Mouse (Mus musculus): ENCODE data around the gene Dab2. TPM values are rescaled to one million over a fixed set of nuclear protein-coding genes. Genes with fewer than 3 reads are reported as not detected.

Gene Dab2
- polyA plus RNA-seq, 1 experiment from 2014 or later, result 51.2 TPM

GRCm38 (mm10) chr15:6402433-6402832, 102.8 kb downstream of the Dab2 start:
- 45% methylated on average over 2 of the region's 2 CpGs for WGBS
- Histone ChIP-seq H3K9me3 (no peaks in the 10 kb centered on the region), H3K36me3 (no peaks in the 10 kb centered on the region), H3K9ac (no peak overlapping the region), H3K27me3 (replicated peaks) (no peaks in the 10 kb centered on the region), H3K4me1 (replicated peaks) (no peaks in the 10 kb centered on the region), H3K4me3 (replicated peaks) (no peak overlapping the region), H3K4me2 (replicated peaks) (no peak overlapping the region), H3K27ac (no peak overlapping the region)
- ATAC-seq, result no peak

DNA sequence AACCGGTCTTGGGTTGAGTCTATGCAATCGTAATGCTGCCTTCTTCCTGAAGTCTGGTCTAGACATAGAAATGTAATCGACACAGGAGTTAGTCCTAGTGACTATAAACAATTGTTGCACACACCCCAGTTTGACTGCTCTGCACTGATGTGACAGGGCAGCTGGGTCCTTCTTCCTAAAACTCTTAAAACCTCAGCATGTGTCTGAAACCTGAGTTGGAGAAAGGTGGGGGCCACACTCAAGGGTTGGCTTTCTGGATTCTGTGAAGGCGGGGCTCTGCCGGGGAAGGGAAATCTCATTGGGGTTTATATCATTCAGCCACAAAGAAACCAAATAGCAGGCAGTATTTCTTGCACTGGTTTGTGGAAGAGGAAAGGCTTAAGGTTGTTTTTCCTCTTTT, 104.6 kb downstream of the Dab2 start:
- no peaks in the 10 kb centered on the region for H3K36me3 ChIP-seq
- H3K27ac ChIP-seq, result no peak overlapping the region
- no peaks in the 10 kb centered on the region for H3K9me3 ChIP-seq
- no peak overlapping the region for H3K9ac ChIP-seq
- no peak overlapping the region for H3K4me3 ChIP-seq (replicated peaks)
- WGBS, result 71% methylated on average over 5 of the region's 5 CpGs
- ATAC-seq, result no peak
- no peak overlapping the region for H3K4me2 ChIP-seq (replicated peaks)
- H3K4me1 ChIP-seq (replicated peaks), result no peaks in the 10 kb centered on the region
- no peaks in the 10 kb centered on the region for H3K27me3 ChIP-seq (replicated peaks)

DNA sequence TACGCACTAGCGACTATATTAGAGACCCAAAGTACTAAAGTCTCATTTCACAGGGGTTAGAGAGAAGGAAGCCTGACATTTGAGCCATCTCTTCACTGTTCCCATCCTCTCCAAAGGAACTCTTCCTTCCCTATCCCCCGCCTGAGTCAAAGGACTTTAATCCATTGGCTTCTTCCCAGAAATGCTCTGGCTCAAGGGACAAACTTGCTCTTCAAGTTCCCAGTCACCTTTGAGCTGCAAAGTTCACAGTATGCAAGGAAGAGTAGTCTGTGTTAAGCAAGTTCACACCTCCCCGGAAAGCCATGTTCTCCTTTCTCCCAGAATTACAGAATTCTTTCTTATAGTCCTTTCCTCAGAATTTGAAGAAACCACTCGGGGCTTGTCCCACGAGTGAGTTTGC, 107.2 kb downstream of the Dab2 start:
- Histone ChIP-seq H3K4me1 (replicated peaks) (no peaks in the 10 kb centered on the region), H3K4me3 (replicated peaks) (no peak overlapping the region), H3K9ac (no peak overlapping the region), H3K9me3 (no peaks in the 10 kb centered on the region), H3K27ac (no peak overlapping the region), H3K36me3 (no peaks in the 10 kb centered on the region), H3K27me3 (replicated peaks) (no peaks in the 10 kb centered on the region), H3K4me2 (replicated peaks) (no peak overlapping the region)
- peak; percentile 39; the same call in 1 of the 2 replicates for ATAC-seq
- 88% methylated on average over 6 of the region's 6 CpGs for WGBS

- ATAC-seq, result no peak
- H3K4me2 ChIP-seq (replicated peaks), result no peak overlapping the region
- no peak overlapping the region for H3K27ac ChIP-seq
- no peaks in the 10 kb centered on the region for H3K4me1 ChIP-seq (replicated peaks)
- 86% methylated on average over 8 of the region's 8 CpGs for WGBS
- no peaks in the 10 kb centered on the region for H3K36me3 ChIP-seq
- H3K9ac ChIP-seq, result no peak overlapping the region
- H3K9me3 ChIP-seq, result no peaks in the 10 kb centered on the region
- H3K27me3 ChIP-seq (replicated peaks), result no peaks in the 10 kb centered on the region
- H3K4me3 ChIP-seq (replicated peaks), result no peak overlapping the region
Measured at GRCm38 (mm10) chr15:6409031-6409430, 109.4 kb downstream of the Dab2 start.

GRCm38 (mm10) chr15:6410161-6410560, 110.6 kb downstream of the Dab2 start:
- 69% methylated on average over 3 of the region's 3 CpGs for WGBS
- ATAC-seq, result no peak
- Histone ChIP-seq H3K36me3 (no peaks in the 10 kb centered on the region), H3K9ac (no peak overlapping the region), H3K27me3 (replicated peaks) (no peaks in the 10 kb centered on the region), H3K27ac (no peak overlapping the region), H3K4me2 (replicated peaks) (no peak overlapping the region), H3K4me3 (replicated peaks) (no peak overlapping the region), H3K9me3 (no peaks in the 10 kb centered on the region), H3K4me1 (replicated peaks) (no peaks in the 10 kb centered on the region)

GRCm38 (mm10) chr15:6411334-6411733, 111.7 kb downstream of the Dab2 start:
- Histone ChIP-seq H3K4me3 (replicated peaks) (no peak overlapping the region), H3K9me3 (no peaks in the 10 kb centered on the region), H3K27me3 (replicated peaks) (no peaks in the 10 kb centered on the region), H3K4me1 (replicated peaks) (no peaks in the 10 kb centered on the region), H3K36me3 (no peaks in the 10 kb centered on the region), H3K9ac (no peak overlapping the region), H3K4me2 (replicated peaks) (no peak overlapping the region), H3K27ac (no peak overlapping the region)
- WGBS, result 77% methylated on average over 6 of the region's 6 CpGs
- no peak for ATAC-seq

- Histone ChIP-seq H3K36me3 (no peaks in the 10 kb centered on the region), H3K27me3 (replicated peaks) (no peaks in the 10 kb centered on the region), H3K9ac (no peak overlapping the region), H3K4me1 (replicated peaks) (no peaks in the 10 kb centered on the region), H3K9me3 (no peaks in the 10 kb centered on the region), H3K4me2 (replicated peaks) (no peak overlapping the region), H3K27ac (no peak overlapping the region), H3K4me3 (replicated peaks) (no peak overlapping the region)
- 82% methylated on average over 5 of the region's 5 CpGs for WGBS
- no peak for ATAC-seq
Measured at GRCm38 (mm10) chr15:6415317-6415716, 115.7 kb downstream of the Dab2 start.

- H3K4me2 ChIP-seq (replicated peaks), result no peak overlapping the region
- no peaks in the 10 kb centered on the region for H3K9me3 ChIP-seq
- H3K4me1 ChIP-seq (replicated peaks), result 0 out of 2 replicates have a peak, but pooled peaks cover 3% of the 10 kb centered on the region
- peaks cover 10% of the 10 kb centered on the region for H3K36me3 ChIP-seq
- ATAC-seq, result no peak
- no peak overlapping the region for H3K9ac ChIP-seq
- 0 out of 2 replicates have a peak overlapping the region, but pooled peaks have one; percentile 22 for H3K27ac ChIP-seq
- H3K27me3 ChIP-seq (replicated peaks), result no peaks in the 10 kb centered on the region
- WGBS, result 84% methylated on average over 7 of the region's 7 CpGs
- H3K4me3 ChIP-seq (replicated peaks), result no peak overlapping the region
Measured at GRCm38 (mm10) chr15:6431777-6432176, 132.2 kb downstream of the Dab2 start.

DNA sequence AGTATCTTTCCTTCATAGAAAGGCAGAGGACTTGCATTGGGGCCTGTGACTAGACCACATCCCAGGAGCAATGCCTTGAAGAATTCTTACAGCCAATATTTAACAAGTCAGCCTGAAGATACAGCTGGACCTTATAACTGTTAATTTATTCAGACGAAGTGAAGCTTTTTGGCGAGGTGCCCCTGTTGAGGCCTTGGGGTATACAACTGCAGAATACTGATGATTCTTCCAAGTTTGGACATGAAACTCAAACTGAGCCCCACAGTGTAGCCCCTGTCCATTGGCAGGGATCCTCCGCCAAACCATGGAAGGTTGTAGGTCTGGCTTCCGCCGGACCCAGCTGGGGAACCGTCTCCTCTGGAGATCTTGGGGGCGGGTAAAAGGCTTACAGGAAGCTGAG, 132.8 kb downstream of the Dab2 start:
- peaks cover 10% of the 10 kb centered on the region for H3K36me3 ChIP-seq
- no peaks in the 10 kb centered on the region for H3K27me3 ChIP-seq (replicated peaks)
- no peaks in the 10 kb centered on the region for H3K9me3 ChIP-seq
- ATAC-seq, result peak; percentile 85
- 0 out of 2 replicates have a peak, but pooled peaks cover 3% of the 10 kb centered on the region for H3K4me1 ChIP-seq (replicated peaks)
- 52% methylated on average over 7 of the region's 7 CpGs for WGBS
- H3K4me2 ChIP-seq (replicated peaks), result no peak overlapping the region
- H3K9ac ChIP-seq, result no peak overlapping the region
- peak overlapping the region; percentile 22; the same call in 1 of the 2 replicates for H3K27ac ChIP-seq
- H3K4me3 ChIP-seq (replicated peaks), result no peak overlapping the region

DNA sequence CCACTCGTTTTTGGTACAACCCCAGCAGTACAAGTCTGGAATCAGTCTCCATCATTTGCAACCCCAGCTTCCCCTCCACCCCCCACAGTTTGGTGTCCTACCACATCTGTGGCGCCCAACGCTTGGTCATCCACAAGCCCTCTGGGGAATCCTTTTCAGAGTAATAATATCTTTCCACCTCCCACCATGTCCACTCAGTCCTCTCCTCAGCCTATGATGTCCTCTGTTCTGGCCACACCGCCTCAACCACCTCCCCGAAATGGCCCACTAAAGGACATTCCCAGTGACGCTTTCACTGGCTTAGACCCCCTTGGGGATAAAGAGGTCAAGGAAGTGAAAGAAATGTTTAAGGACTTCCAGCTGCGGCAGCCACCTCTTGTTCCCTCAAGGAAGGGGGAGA, 135.7 kb downstream of the Dab2 start:
- no peaks in the 10 kb centered on the region for H3K9me3 ChIP-seq
- no peaks in the 10 kb centered on the region for H3K27me3 ChIP-seq (replicated peaks)
- H3K36me3 ChIP-seq, result peaks cover 7% of the 10 kb centered on the region
- no peak overlapping the region for H3K27ac ChIP-seq
- 91% methylated on average over 7 of the region's 7 CpGs for WGBS
- H3K4me1 ChIP-seq (replicated peaks), result 0 out of 2 replicates have a peak, but pooled peaks cover 3% of the 10 kb centered on the region
- H3K9ac ChIP-seq, result no peak overlapping the region
- no peak overlapping the region for H3K4me3 ChIP-seq (replicated peaks)
- H3K4me2 ChIP-seq (replicated peaks), result no peak overlapping the region
- no peak for ATAC-seq

DNA sequence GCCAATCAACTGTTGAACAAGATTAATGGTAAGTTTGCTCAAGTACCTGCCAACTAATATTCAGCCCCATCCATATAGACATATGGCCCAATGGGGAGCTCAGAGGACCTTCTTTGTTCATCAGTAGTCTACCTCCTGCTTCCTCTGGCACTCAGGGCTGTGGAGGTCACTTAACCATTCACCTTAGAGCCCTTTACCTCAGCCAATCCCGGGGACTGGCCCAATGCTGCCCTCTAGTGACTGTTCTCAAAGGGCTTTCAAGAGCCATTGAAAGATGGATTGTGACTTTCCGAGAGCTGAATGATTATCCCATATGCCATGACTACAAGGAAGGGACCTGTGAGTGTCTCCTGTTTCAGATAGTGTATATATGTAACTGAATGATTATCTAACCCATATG, 136.2 kb downstream of the Dab2 start:
- 0 out of 2 replicates have a peak, but pooled peaks have one; percentile 32 for ATAC-seq
- Histone ChIP-seq H3K9ac (no peak overlapping the region), H3K4me3 (replicated peaks) (no peak overlapping the region), H3K27me3 (replicated peaks) (no peaks in the 10 kb centered on the region), H3K4me1 (replicated peaks) (0 out of 2 replicates have a peak, but pooled peaks cover 3% of the 10 kb centered on the region), H3K4me2 (replicated peaks) (no peak overlapping the region), H3K9me3 (no peaks in the 10 kb centered on the region), H3K27ac (no peak overlapping the region), H3K36me3 (peaks cover 7% of the 10 kb centered on the region)
- WGBS, result 71% methylated on average over 2 of the region's 2 CpGs

- Histone ChIP-seq H3K4me3 (replicated peaks) (no peak overlapping the region), H3K4me2 (replicated peaks) (no peak overlapping the region), H3K27me3 (replicated peaks) (no peaks in the 10 kb centered on the region), H3K27ac (no peak overlapping the region), H3K4me1 (replicated peaks) (no peaks in the 10 kb centered on the region), H3K36me3 (peaks cover 7% of the 10 kb centered on the region), H3K9ac (no peak overlapping the region), H3K9me3 (no peaks in the 10 kb centered on the region)
- no peak for ATAC-seq
- WGBS, result 65% methylated on average over 3 of the region's 3 CpGs
Measured at GRCm38 (mm10) chr15:6438685-6439084, 139.1 kb downstream of the Dab2 start.

DNA sequence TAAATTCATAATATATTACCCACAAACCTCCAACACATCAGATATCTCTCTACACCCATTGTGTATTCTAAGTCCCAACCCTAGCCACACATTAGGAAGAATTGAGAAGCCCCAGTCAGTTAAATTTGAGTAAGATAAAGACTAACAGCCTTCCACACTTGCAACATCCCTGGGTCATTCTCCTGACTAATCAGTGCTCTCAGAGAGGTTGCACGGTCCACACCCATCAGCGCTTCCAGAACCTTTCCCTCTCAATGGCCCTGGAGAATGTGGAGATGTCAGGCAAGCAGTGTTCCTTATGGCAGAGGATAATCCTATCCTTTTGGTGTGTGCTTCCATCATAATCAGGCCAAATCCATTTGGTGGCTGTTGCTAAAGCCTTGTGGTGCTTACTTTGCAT, 144.9 kb downstream of the Dab2 start:
- 62% methylated on average over 2 of the region's 2 CpGs for WGBS
- H3K4me2 ChIP-seq (replicated peaks), result no peak overlapping the region
- no peaks in the 10 kb centered on the region for H3K27me3 ChIP-seq (replicated peaks)
- H3K9me3 ChIP-seq, result no peaks in the 10 kb centered on the region
- 0 out of 2 replicates have a peak, but pooled peaks cover 7% of the 10 kb centered on the region for H3K4me1 ChIP-seq (replicated peaks)
- no peak overlapping the region for H3K4me3 ChIP-seq (replicated peaks)
- no peak overlapping the region for H3K27ac ChIP-seq
- no peak overlapping the region for H3K9ac ChIP-seq
- no peaks in the 10 kb centered on the region for H3K36me3 ChIP-seq
- ATAC-seq, result peak; percentile 53

All from intestine, embryonic 15.5 days (tissue).